Mouse (Mus musculus) heart, postnatal 0 days (tissue): Measurements from ENCODE around the gene Syngr2.

Source experiments
- CTCF ChIP-seq: IDR thresholded peaks from 2 replicates; pipeline ENCODE4 v1.5.1; 2016; ENCODE audit warnings: antibody characterized with exemption, control low read depth, low read depth
- EP300 ChIP-seq: IDR thresholded peaks from 2 replicates; pipeline ENCODE4 v1.6.1; 2016; ENCODE audit warnings: antibody characterized with exemption, low read depth

DNA sequence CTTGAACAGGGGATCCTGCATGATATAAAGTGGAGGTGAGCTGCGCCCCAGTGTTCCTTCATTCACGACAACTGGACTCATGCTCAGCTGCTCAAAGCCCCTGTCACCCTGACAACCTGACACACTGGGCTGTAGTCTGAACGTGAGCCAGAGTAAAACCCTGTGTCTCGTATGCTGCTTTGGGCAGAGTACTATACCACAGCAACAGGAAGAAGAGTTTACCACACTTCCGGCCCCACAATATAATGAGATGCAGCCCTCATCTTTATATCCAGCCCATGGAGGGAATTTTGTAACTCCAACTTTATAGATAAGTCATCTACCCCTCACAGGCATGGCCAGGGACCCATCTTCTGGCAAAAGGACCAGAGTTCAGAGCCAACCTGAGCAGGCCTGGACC is 32.4 kb upstream of the Syngr2 start:
- TF ChIP-seq CTCF: no peak
- no peak for TF ChIP-seq EP300
